Mouse (Mus musculus): ENCODE data around the gene Tspan4. TPM values are rescaled to one million over a fixed set of nuclear protein-coding genes. Genes with fewer than 3 reads are reported as not detected.

Tspan4 gene
- polyA plus RNA-seq, 1 experiment from 2014 or later = 39.7 TPM

- Histone ChIP-seq H3K4me2 (replicated peaks; ENCODE audit: low read depth) (peak overlapping the region; percentile 98), H3K9me3 (ENCODE audit: control insufficient read depth) (no peaks in the 10 kb centered on the region), H3K4me1 (replicated peaks; ENCODE audit: control insufficient read depth, insufficient read depth, low read length) (peaks cover 10% of the 10 kb centered on the region; the same call in 1 of the 2 replicates), H3K27ac (ENCODE audit: low read depth, low read length) (peak overlapping the region; percentile 87), H3K36me3 (ENCODE audit: control insufficient read depth, insufficient read depth) (peaks cover 8% of the 10 kb centered on the region), H3K27me3 (replicated peaks; ENCODE audit: control insufficient read depth, insufficient read depth, low read length) (peaks cover 4% of the 10 kb centered on the region; the same call in 1 of the 2 replicates), H3K9ac (ENCODE audit: low read depth, low read length) (0 out of 2 replicates have a peak overlapping the region, but pooled peaks have one; percentile 59), H3K4me3 (ENCODE audit: low read depth, low read length) (peak overlapping the region; percentile 62; the same call in 1 of the 2 replicates)
- no peak for ATAC-seq
- peak; percentile 30 for TF ChIP-seq CTCF (IDR thresholded peaks at IDR 0.05; ENCODE audit: low read depth)
- 20% methylated on average over 7 of the region's 7 CpGs for WGBS
Measured at GRCm38 (mm10) chr7:141476981-141477370, 1.9 kb downstream of the Tspan4 start.

DNA sequence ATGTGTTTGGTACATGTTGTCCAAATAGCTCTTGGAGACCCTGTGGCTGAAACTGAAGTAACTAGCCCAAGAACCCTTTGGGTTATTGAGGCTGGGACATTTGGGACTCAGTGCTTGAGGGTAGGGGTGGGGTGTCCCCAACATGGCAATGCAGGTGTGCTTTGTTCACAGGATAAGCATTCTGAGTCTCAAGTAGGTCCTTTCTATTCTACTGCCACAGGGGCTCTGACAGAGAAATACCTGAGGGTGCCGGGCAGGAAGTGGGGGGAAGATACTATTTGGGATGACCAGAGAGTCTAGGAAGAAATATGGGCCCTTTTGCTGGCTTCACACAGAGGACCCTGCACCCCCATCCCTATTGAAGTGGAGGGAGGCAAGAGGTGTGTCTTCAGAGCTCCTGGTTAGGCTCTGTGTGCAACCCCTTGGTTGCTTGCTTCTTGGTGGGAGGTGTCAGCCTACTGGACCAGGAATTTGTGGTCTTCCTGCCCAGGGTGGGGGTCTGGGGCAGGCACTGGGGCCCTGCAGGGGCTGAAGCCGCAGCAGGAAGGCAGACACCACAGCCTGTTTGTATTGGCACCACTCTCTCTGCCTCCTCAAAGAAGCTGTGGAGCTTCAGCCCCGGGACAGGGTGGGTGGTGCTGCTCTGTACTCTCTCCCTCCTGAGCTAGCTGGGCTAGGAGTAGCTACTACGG lies 2.7 kb downstream of the Tspan4 start:
- H3K9ac ChIP-seq (ENCODE audit: low read depth, low read length) = no peak overlapping the region
- H3K4me3 ChIP-seq (ENCODE audit: low read depth, low read length) = no peak overlapping the region
- H3K4me1 ChIP-seq (replicated peaks; ENCODE audit: control insufficient read depth, insufficient read depth, low read length) = peaks cover 10% of the 10 kb centered on the region; the same call in 1 of the 2 replicates
- peaks cover 1% of the 10 kb centered on the region; the same call in 1 of the 2 replicates for H3K36me3 ChIP-seq (ENCODE audit: control insufficient read depth, insufficient read depth)
- no peaks in the 10 kb centered on the region for H3K9me3 ChIP-seq (ENCODE audit: control insufficient read depth)
- H3K4me2 ChIP-seq (replicated peaks; ENCODE audit: low read depth) = peak overlapping the region; percentile 21
- H3K27me3 ChIP-seq (replicated peaks; ENCODE audit: control insufficient read depth, insufficient read depth, low read length) = peaks cover 12% of the 10 kb centered on the region; the same call in 1 of the 2 replicates
- 53% methylated on average over 4 of the region's 4 CpGs for WGBS
- peak overlapping the region; percentile 87 for H3K27ac ChIP-seq (ENCODE audit: low read depth, low read length)
- ATAC-seq = no peak
- no peak for TF ChIP-seq CTCF (IDR thresholded peaks at IDR 0.05; ENCODE audit: low read depth)

DNA sequence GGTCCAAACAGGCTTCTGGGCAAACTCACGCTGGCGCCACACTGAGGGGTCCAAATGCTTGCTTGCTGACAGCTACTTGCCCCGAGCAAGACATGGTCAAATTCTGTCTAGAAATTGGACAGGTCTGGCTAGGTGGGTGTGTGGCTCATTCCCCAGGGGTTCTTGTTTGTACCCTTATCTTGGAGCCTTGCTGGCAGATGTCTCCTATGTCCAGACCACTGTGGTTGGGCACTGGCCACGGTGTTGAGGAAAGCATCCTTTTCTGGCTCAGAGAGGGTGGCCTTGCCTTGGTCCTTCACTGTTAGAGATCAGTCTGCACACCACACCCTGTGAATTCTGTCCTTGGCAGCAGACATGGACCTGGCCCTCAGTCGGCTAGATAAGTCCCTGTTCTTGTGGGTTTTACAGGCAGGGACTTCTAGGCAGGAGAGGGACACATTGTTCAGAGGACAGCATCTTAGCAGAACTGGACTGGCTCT lies 3.3 kb downstream of the Tspan4 start:
- Histone ChIP-seq H3K4me1 (replicated peaks; ENCODE audit: control insufficient read depth, insufficient read depth, low read length) (peaks cover 10% of the 10 kb centered on the region; the same call in 1 of the 2 replicates), H3K27me3 (replicated peaks; ENCODE audit: control insufficient read depth, insufficient read depth, low read length) (peaks cover 18% of the 10 kb centered on the region; the same call in 1 of the 2 replicates), H3K4me2 (replicated peaks; ENCODE audit: low read depth) (peak overlapping the region; percentile 21; the same call in 1 of the 2 replicates), H3K9ac (ENCODE audit: low read depth, low read length) (no peak overlapping the region), H3K36me3 (ENCODE audit: control insufficient read depth, insufficient read depth) (no peaks in the 10 kb centered on the region), H3K27ac (ENCODE audit: low read depth, low read length) (no peak overlapping the region; the same call in 1 of the 2 replicates), H3K4me3 (ENCODE audit: low read depth, low read length) (no peak overlapping the region), H3K9me3 (ENCODE audit: control insufficient read depth) (no peaks in the 10 kb centered on the region)
- ATAC-seq = no peak
- TF ChIP-seq CTCF (IDR thresholded peaks at IDR 0.05; ENCODE audit: low read depth) = no peak
- 76% methylated on average over 5 of the region's 5 CpGs for WGBS

DNA sequence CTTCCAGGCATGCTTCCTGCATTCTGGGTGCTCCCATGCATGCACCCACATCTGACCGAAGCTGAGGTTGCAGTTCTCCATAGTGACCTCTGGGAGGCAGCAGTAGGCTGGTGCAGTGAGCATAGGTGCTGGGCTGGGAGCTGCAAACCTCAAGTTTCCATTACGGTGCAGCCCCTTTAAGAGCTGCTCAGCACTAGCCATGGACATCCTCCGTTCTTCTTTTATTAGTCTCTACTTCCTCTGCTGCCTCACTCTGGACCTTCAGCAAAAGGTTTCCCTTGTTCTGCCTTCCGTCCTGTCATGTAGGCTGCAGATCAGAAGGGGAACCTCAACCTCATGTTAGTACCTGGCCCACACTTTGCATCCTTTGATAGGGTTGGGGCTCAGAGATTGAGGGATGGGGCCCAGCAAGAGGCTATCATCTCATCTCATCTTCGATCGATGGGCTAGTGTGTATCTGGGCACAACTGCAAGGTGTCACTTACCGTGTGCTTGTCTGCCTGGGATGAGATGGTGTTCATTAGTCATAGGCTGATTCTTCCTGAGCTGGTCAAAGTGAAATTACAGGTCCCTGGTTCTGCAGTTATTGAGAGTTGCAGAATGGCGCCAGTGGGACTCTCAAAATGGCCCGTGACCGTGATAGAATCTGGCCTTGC lies 5.9 kb downstream of the Tspan4 start:
- Histone ChIP-seq H3K4me3 (ENCODE audit: low read depth, low read length) (peak overlapping the region; percentile 48), H3K27ac (ENCODE audit: low read depth, low read length) (no peak overlapping the region), H3K27me3 (replicated peaks; ENCODE audit: control insufficient read depth, insufficient read depth, low read length) (peaks cover 18% of the 10 kb centered on the region; the same call in 1 of the 2 replicates), H3K36me3 (ENCODE audit: control insufficient read depth, insufficient read depth) (no peaks in the 10 kb centered on the region), H3K4me1 (replicated peaks; ENCODE audit: control insufficient read depth, insufficient read depth, low read length) (peaks cover 3% of the 10 kb centered on the region; the same call in 1 of the 2 replicates), H3K4me2 (replicated peaks; ENCODE audit: low read depth) (peak overlapping the region; percentile 89), H3K9me3 (ENCODE audit: control insufficient read depth) (no peaks in the 10 kb centered on the region), H3K9ac (ENCODE audit: low read depth, low read length) (no peak overlapping the region)
- WGBS = 9% methylated on average over 10 of the region's 10 CpGs
- TF ChIP-seq CTCF (IDR thresholded peaks at IDR 0.05; ENCODE audit: low read depth) = peak; percentile 97
- peak; percentile 54 for ATAC-seq

GRCm38 (mm10) chr7:141481498-141482401 lies 6.7 kb downstream of the Tspan4 start:
- peaks cover 18% of the 10 kb centered on the region; the same call in 1 of the 2 replicates for H3K27me3 ChIP-seq (replicated peaks; ENCODE audit: control insufficient read depth, insufficient read depth, low read length)

More at GRCm38 (mm10) chr7:141481498-141482401, 6.7 kb downstream of the Tspan4 start:
- no peak for ATAC-seq
- peak overlapping the region; percentile 89 for H3K4me2 ChIP-seq (replicated peaks; ENCODE audit: low read depth)
- TF ChIP-seq CTCF (IDR thresholded peaks at IDR 0.05; ENCODE audit: low read depth) = peak; percentile 64
- H3K4me3 ChIP-seq (ENCODE audit: low read depth, low read length) = peak overlapping the region; percentile 48
- no peaks in the 10 kb centered on the region for H3K36me3 ChIP-seq (ENCODE audit: control insufficient read depth, insufficient read depth)
- no peaks in the 10 kb centered on the region for H3K9me3 ChIP-seq (ENCODE audit: control insufficient read depth)
- no peaks in the 10 kb centered on the region; the same call in 1 of the 2 replicates for H3K4me1 ChIP-seq (replicated peaks; ENCODE audit: control insufficient read depth, insufficient read depth, low read length)
- H3K27ac ChIP-seq (ENCODE audit: low read depth, low read length) = no peak overlapping the region
- WGBS = 1% methylated on average over 72 of the region's 81 CpGs
- H3K9ac ChIP-seq (ENCODE audit: low read depth, low read length) = peak overlapping the region; percentile 31; the same call in 1 of the 2 replicates
